Mouse (Mus musculus) gastrocnemius, postnatal 4 days (tissue): ENCODE measurements around the gene Kcnk10. TPM values are rescaled to one million over a fixed set of nuclear protein-coding genes. Genes with fewer than 3 reads are reported as not detected.

ENCODE experiments used
- DNase-seq, 2 experiments: peaks; one replicate each; pipeline ENCODE4 v3.0.0; 2021 to 2022; ENCODE audit warnings: low spot score in 2 of 2, mixed read lengths in 2 of 2
- total RNA-seq, 2 experiments: library from RNA; stranded (reverse); gene quantifications; 2 replicates each; pipeline ENCODE4 v1.2.3; 2021

The Kcnk10 gene
- total RNA-seq, 2 experiments from 2014 or later, result 0.18 to 0.25 TPM

DNA sequence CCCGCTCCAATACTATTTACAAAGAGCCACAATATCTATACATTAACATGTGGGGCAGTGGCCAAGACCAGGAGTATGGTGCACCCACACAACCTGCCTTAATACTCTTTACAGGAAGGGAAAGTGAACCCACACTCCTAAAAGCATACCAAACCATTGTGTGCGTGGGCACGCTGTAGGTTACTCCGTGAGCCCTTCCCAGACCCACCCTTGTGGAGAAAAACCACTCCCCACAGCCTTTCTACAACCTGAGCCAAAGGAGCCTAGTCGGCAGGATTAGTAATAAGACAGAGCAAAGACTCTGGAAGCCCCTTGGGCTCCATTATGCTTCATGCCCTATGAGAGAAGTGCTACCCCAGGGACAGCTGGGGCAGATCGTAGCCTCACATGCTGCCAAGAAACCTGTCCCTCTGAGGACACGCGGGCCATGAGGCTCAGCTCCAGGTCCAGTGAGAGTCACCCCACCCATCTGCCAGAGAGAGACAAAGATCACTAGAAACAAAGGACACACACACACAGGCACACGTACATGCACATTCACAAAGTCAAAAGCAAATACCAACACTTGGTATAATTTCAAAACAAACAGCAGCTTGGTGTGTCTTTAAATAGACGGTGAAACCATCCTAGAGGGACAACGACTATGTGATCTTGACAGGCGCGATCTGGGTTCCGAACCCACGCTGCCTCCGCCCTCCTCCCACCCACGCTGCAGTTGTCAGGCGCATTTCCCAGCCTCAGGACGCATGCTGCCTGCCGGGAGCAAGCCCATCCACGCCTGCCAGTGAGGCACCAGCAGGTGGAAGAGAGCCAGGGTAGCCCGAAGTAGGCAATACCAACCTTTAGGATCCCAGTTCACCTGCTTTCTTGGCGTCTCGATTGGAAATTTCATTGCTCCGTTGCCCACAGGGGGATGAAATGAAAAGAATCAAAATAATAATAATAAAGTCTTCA, 4.5 kb downstream of the Kcnk10 start:
- no peak for DNase-seq

DNA sequence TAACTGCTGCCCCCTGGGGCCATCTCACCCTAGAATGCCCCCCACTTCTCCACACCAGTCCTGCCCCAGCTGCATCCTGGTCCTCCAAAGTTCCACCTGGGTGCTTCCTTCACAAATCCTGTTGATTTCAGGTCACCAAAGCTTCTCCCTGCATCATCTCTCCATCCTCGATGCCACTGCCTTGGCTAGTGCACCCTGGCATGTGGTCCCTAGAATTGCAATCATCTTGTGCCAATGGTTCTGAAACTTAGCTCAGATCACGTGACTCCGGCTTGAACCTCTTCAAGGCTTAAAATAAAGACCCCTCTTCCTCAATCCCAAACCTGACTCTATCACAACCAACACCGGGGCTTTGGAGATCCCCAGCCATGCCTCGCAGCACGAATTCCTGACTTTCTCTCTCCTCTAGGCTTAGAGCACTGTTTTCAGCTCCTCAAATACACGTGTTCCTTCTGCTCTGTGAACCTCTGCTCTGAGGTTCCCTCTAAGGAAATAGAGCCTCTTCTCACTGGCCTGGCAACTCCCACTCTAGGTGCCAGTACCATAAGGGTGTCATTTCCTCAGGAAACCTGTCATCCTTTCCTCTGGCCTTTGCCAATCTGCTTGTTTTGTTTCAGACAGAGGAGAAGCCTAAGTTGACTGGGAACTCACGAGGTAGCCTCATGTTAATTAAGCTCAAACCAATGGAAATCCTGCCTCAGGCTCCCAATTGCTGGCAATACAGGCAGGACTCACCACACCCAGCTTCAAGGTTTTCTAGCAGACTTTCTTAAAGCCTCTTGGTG, 6.0 kb downstream of the Kcnk10 start:
- DNase-seq, result no peak

DNA sequence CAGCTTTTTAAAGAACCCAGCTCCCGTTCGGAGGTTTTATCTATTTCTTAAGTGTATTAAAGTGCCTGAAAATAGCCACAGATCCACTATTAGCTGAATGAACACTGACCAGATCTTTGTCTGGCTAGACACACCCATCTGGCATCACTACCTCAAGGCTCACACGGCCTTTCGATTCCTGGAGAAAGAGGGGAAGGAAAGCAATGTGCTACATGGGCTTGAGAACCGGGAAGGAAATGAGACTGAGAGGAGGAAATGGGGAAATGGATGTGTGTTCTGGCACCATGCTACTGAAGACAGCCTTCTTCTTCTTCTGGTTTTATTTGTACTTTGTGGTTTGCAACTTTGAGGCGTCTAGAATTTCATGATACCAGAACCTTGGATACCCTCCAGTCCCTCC, 8.7 kb downstream of the Kcnk10 start:
- no peak for DNase-seq

DNA sequence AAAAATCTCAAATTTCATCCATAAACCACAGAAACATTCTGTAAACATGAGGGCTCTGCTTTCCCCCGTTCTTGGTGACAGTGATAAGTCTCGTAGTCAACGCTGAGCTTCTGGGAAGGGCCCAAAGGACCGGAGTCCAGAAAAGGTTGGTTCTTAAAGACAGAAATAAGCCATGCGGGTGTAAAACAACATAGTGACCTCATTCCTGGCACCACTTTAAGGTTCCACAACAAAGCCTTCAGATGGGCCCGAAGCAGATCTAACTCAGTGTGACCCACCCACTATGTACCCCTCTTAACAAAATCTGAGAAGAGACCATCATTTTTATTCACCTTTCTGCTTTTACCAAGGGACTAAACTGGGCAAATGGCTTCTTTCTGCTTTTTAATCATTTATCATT, 10.2 kb downstream of the Kcnk10 start:
- DNase-seq, result no peak

DNA sequence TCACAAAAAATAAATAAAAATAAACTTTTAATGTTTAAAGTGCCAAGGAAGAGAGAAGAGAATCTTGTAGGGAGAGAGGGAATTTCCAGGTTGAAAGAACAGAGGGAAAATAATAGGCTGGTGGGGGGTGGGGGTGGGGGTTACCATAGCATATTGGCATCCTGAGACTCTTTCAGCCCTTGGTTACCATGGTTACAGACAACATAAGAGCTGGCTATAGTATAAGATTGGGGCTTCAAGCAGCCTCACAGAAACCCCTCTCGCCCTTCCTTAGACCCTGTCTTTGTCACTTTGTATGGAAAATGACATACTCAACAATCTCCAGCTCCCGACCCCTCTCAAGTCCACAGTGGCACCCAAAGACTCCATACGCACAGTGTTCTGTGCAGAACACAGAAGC, 13.7 kb downstream of the Kcnk10 start:
- no peak for DNase-seq

DNA sequence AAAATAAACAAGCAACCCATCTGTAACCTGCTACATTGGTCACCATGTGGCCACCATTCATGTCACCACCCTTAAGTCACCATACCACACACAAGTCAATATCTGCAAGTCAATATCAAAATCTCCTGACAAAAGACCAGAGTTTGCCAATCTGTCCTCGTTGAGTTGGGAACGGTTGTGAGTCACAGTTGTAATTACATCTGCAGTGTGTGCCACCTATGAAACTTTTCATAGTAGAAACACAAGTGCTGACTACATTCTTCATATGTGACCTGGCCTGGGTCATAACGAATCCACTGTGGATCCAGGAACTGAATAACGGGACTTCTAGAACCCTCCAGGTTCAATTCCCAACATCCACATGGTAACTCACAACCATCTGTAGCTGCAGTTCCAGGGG, 14.8 kb downstream of the Kcnk10 start:
- no peak for DNase-seq

DNA sequence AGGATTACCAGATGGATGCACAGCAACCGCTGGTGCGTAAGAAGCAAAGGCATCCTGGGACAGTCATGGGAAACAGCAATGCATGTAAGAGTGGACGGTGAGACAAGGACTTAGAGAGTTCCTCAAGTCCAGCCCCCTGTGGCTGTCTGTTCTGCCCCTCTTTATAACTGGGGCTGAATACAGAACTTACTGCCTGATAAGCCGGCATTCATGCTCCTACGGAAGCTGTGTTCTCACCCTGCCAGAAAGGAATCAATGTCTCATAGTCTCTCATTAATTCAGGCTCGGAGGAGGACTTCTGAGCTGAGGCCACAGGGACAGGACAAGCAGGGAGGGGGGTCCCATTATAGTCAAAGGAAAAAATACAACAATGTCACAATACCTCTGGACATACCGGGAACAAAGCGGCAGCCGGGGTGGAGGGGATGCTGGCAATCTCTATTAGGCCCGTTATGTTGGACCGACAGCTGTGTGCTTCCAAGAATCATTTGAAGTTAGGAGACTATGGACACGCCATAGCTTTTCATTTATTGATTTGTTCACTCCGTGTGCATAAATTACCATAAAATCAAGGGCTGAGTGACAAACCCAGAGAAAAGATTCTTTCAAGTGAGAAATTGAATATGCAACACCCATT, 15.7 kb downstream of the Kcnk10 start:
- DNase-seq, result no peak

DNA sequence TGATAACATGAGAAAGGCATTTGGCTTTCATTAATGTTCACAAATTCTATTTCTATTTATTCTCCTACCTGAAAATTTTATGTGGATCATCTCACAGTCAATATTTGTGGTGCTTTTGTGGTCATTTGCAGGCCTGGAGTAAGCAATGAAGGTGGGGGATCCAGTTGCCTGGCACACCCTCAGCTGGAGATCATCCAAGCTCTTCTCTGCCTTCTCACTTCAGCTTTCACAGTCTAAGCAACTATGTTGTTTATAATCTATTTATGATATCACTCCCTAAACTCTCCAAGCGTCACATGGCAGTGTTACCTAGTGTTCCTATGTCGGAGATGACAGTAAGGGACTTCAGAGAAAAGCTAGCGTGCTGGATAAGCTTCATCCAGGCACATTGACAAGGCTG, 18.1 kb downstream of the Kcnk10 start:
- DNase-seq, result no peak

DNA sequence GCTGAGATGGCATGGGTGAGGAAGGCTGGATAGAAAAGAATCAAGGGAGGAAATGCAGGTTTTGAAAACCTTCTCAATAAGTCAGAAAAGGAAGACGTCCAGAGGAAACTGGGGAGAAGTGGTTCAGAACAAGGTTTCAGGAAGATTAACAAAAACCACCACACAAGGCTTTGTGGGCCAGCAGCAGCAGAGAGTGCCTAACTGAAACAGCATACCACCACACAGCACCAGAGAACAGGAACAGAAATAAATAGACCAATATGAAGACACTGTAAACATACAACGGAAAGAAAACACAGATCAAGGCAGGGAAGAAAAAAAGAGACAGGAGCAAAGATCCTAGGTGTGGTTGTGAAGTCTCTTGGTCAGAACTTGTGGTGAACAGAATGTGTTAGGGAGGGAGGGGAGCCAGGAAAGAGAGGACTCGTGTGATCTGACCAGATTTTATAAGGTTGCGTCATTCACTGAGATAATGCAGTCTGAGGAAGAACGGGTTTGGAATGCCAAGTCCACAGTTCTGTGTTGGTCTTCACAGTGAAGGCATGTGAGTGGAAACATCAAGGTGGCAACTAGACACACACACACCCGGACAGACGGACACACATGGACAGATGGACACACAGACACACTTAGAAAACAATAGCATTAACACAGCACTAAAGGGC, 21.0 kb downstream of the Kcnk10 start:
- no peak for DNase-seq

DNA sequence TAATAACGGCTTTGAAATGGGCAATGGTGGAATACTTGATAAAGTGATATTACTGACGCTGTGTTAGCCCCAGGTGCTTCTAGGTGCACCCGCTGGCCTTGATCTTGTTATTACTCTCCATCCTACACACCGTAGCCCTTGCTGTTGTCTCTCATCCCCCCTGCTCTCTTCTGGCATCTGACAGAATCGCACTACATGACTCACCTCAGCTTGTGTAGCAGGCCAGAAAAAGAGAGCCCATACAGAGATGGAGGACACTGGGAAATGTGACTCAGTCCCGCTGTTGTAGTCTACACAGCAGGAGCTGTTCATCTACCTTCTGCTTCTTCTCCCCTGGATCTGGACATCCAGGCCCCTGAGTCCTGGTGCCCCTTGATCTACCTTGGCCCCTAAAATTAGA, 28.1 kb downstream of the Kcnk10 start:
- DNase-seq, result no peak

DNA sequence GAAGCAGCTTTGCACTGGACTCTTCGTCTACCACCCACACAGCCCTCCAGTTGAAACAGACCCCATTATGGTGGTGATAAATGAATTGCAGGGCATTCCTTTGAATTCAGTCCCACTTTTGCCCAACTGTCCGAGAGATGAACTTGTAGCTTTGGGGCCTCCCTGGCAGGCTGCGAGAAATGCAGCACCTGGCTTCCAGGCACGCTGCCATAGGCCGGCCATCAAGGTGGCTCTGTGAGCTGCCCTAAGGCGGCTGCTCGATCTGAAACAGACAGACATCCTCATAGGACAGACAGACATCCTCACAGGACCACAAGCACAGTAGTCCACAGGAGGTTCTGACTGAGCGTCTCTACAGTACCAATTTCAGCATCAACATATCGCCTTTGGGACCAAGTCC, 30.0 kb downstream of the Kcnk10 start:
- DNase-seq, result no peak

DNA sequence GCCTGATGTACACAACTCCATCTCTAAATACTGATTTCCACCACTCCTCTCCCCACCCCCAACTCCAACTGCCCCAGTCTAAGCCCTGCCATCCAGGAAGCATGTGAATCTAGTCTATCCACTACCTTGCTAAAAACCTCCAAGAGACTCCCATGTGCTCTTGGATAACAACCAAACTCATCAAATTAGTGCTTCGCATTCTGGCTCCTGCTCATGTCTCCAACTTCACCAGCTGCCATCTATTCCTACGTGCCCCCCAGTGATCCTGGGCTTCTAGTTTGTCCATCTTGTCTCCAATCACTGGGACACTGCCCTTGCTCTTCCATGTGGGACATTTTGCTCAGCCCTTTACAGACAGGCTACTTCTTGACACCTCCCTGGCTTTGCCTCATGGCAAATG, 32.2 kb downstream of the Kcnk10 start:
- no peak for DNase-seq

DNA sequence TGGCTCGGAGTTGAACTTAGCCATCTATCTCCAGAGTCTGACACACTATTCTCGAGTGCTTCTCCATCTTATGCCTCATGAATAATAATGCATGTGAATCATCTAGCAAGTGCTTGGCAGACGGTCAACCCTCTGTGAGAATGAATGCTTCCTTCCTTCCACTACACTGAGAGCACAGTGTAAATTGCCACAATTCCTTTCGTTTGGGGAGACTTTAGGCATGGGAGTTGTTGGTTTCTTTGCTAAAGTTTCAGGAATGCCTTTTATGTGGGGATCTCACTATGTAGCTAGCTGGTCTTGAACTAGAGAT, 32.9 kb downstream of the Kcnk10 start:
- no peak for DNase-seq

DNA sequence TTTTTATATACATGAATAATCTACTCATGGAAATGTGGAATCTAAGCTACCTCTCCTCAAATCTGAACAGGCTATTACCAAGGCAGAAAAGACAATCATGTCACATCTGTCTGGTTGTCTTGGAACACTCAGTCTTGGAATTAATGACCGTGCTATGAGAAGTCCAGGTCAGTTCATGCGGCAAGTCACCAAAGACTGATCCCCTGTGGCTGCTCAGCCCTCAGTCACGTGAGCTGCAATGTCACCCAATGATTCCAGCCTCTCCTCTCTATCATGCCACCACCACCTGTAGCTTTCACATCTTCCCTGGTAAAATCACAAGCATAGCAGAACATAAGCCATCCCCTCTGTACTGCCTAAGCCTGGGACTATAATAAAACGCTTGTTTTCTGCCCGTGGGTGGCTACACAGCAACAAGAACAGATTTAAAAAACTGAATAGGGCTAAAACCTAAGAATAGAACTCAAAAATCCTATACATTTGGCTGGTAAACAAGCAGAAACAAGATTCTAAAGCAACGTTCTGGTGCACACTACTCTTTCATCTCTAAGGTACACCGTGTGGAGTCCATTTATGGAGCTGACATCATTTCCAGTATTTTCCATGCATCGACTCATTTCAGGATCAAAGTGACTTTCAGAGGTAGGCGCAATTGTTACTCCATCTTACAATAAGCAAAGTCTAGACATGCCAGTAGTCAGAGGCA, 33.4 kb downstream of the Kcnk10 start:
- DNase-seq, result no peak

DNA sequence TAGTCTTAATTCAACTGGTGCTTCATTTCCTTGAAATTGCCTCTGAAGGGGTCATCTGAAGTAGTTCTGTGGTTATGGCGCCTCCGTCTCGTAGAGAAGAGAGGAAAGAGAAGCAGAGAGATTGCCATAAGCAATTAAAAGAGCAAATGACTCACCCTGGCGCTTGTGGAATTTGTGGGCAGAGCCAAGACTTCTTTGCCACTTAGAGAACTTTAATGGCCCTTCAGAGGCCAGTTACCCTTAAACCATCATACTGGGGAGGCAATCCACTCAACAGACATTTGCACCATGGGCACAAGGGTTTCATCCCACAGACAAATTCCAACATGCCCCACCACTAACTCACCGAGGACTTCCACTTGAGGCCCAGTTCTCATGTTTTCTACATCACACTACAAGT, 41.4 kb downstream of the Kcnk10 start:
- DNase-seq, result no peak

DNA sequence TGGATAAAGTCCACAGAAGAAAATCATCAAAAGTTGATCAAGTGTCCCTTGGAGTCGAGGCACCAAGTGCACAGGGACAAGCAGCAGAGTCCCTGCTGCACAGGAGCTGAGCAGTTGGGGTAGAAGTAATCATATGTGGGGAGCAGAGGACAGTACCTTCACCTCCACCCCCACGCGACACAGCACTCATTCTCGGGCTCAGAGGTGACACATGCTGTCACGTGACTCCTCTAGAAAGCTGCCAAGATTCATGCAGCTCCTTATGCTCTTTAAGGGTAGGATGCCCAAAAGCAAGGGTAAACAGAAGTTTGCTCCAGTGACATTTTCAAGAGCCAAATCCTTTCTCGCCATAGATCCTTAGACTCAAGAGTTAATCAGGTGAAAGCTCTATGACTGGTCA, 42.1 kb downstream of the Kcnk10 start:
- no peak for DNase-seq

DNA sequence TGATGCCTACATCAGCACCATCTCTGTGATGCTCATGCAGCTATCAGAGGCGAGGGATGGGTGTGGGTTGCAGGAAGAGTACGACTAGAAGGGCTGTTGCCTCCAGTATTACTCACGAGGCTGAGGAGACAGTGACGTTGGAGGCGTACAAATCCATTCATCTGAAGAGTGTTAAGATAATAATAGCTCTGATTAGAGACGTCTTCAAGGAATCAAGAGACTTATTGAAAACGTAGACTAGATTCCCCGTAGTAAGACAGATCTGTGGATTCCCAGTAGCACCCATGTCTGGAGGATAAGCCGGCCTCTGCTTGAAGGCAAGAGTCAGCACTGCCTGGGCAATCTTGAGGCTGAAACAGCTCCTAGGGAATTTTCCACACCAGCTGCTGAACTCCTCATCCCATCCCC, 42.6 kb downstream of the Kcnk10 start:
- DNase-seq, result no peak

DNA sequence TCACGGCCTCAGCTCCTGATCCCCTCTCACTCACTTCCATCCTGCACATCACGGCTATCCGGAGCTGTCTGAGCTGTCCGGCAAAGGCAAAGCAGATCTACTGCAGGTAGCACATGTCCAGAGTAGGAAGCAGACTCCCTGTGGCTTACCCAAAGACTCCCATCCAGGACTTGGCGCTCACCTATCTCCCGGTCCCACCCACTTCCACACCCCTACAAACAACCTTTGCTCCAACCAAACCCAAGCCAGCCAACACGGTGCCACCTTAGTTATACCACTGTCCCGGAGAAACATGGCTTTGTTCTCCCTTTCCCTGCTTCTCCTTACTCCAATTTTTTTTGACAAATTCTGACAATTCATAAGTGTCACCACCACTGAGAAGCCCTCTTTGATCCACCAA, 49.5 kb downstream of the Kcnk10 start:
- DNase-seq, result no peak

DNA sequence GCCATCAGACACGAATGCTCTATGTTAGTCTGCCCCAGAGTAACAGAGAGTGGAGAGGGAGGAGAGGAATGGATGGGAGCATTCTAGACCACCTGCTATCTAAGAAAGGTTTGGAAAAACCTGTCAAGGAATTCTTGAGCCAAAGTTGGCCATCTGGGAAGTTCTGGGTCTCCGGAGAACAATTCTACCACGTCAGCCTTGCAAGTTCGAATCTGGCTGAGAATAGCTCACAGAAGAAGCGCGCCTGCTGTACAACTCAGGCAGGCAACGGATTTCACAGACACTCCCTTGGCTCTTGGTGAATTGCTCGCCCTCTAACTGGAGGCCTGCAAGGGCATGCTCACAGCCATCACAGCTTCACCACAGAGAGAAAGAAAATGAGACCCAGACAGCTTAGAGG, 52.7 kb downstream of the Kcnk10 start:
- DNase-seq, result no peak

DNA sequence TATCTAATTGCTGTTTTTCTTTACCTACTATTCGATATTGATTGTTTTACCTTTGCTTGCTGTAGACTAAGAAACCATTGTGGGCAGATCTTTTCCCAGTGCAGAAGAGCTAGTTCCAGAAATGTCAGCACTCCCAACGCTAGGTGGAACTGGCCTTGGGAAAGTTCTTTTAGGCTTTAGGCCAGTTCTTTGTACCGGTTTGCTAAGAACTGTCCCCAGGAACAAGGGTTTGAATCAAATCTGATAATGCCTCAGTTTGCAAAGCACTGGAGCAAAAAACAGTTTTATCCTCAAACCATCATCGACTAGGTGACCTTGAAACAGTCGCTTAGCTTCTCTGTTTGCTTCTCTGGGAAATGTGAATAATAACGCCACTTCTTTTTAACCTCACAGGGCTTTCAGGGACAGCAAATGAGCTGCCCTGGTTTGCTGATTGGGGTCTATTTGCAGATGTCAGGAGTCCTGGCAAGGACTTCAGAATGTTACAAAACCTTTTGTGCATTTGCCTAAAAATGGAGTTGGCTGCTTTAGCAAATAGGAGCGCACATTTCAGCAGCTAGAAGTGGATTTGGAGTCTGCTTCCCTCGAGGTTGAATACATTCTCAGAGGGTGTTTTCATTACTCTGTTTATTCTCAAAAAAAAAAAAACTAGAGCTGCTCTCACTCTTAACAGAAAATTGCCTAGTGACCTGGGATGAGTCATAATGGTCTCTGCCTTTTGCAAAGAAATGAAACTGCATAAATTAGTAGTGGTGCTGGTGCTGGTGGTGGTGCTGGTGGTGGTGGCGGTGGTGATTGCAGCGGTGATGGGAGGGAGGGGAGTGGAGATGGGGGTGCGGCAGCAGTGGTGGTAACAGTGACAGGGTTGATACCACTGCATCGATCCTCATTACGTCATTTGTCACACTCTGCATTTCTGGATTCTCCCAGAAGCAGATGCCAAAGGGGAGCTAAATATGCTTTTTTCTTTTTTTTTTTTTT, 53.5 kb downstream of the Kcnk10 start:
- no peak for DNase-seq
